Mouse (Mus musculus) adrenal gland, adult 18-20 months (tissue): ENCODE measurements around the gene 2310007B03Rik. TPM values are rescaled to one million over a fixed set of nuclear protein-coding genes. Genes with fewer than 3 reads are reported as not detected.
"Not testable (repeated sequence)": the region's sequence is repeated elsewhere in the genome, so short reads cannot be mapped to it uniquely, and the experiment has no call there.

Experiments used
- DNase-seq, 2 experiments: peaks; one replicate each; pipeline ENCODE4 v3.0.0; 2021 to 2022; ENCODE audit warnings: low spot score in 2 of 2
- long read RNA-seq, 2 experiments: library from polyadenylated mRNA; stranded (forward); transcript quantifications; one replicate each; pipeline ENCODE4 v2.0.0; 2021
- total RNA-seq, 2 experiments: library from RNA; stranded (reverse); gene quantifications; 1 replicate in 1 of 2; 2 replicates in 1 of 2; pipeline ENCODE4 v1.2.3; 2021

The 2310007B03Rik gene
- not detected for total RNA-seq
- long read RNA-seq, experiment 1, result 0 reads
- long read RNA-seq, experiment 2, result 0 reads

DNA sequence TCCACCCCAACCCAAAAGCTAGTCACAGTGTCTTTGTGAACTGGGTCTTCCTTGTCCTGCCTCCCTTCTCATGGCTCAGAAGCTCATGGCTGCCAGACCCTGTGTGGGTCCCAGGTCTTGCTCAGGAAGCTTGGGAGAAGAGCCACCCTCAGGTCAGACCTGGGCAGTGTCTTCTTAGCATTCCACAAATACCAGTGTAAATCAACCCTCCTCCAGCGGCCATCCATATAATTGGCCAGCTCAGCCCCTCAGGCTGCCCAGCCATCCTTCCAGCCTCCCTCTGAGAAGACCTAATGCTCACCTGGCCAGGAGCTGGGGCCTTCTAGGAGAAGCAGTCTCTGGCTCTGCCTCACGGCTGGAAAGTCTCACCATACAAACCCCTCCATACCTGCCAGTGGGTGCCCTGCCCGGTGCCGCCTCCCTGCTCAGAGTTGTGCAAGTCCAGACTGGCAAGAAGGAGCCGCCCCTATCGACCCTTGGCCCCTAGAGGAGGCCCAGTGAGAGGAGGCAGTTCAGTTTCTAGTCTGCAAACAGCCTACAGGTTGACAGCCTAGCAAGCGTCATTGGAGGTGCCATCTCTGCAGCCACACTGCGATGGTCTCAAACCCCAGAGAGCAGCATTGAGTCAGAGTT is at the start of gene 2310007B03Rik:
TSS of gene 2310007B03Rik (minus strand) at position 448 of the 633 bp plus-strand sequence.
- no peak for DNase-seq

DNA sequence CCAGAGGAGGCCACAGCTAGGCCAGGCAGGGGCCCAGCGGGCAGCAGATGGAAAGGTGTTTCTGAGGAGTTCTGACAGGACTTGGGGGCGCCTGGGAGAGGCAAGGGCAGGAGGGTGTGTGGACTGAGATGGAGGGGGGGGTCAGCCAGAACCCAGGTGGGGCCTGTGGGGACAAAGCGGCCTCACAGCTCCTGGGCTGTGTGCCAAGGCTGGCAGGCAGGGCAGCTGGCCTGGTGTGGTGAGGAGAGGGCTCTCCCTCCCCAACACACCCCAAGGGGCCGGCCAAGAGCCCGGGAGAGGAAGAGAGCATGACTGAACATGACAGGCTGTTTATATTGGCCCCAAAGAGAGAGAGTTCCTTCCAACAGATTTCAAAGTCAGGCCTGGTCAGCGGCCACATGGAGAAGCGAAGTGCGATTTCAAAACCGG is 49.5 kb upstream of the 2310007B03Rik start:
- DNase-seq, result peak; percentile 12 to 49

DNA sequence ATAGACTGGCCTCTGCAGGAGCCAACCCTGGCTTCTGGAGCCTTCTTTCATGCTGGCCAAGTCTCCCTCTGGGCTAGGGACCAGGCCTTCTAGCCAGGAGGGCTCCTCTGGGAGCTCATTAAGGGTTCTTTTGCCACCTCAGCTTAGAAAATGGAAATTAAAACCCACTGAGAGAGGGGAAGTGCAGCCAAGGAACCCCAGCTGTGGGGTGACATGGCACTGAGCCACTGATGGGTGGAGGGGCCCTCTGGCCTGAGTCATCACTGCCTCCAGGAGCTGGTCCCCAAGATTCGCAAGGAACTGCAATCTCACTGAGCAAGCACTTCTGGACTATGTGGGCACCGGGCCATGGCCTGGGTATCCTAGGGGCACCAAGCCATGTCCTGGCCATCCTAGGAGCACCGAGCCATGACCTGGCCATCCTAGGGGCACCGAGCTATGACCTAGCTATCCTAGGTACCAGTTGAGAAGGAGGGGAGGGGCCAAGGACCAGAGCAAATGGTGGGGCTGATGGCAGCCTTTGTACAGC is 46.9 kb upstream of the 2310007B03Rik start:
- no peak for DNase-seq

DNA sequence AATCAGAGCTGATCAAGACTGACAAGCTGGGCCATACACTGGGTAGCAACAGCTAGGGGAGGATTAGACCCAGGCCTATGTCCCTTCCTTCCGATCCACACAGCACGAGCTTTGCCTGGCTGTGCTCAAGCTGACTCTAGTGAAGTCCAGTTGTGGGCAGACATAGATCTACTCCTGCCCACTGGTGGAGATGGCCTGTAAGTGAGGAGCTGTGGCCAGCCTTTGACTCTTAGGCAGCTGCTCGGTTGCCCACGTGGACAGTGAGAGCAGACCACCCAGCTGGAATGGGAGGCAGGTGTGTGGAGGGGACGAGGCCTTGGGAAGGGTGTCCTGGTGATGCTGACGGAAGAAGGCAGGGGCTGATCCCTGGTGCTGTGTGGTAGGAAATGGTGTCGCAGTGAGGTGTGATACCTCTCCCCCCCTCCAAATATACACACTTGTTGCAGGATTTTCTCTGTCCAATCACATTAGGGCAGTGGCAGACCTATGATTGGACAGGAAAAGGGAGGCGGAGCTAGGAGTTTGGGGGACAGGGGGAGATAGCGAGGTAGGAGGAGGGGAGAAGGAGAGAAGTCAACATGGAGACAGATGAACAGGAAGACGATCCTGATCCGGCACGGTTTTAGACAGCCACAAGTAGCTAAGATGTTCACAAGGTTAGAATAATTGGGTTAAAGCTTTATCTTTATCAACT is 45.7 kb upstream of the 2310007B03Rik start:
- no peak for DNase-seq

DNA sequence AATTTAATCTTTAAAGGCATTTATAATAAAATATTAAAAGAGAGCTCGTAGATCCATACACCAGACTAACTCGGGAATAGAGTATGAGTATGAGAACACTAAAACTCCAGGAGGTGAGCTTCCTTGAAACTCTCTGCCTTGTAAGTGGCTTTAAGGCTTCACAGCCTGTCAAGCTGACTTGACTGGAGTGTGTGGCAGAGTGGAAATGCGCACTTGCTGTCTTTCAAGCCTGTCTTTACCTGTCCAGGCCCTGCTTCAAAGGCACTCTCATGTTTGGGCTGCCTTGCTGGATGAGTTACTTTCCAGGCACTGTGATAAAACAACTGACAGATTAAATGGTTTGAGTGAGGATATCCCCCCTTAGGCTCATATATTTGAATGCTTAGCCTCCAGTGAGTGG is 37.2 kb upstream of the 2310007B03Rik start:
- no peak for DNase-seq

DNA sequence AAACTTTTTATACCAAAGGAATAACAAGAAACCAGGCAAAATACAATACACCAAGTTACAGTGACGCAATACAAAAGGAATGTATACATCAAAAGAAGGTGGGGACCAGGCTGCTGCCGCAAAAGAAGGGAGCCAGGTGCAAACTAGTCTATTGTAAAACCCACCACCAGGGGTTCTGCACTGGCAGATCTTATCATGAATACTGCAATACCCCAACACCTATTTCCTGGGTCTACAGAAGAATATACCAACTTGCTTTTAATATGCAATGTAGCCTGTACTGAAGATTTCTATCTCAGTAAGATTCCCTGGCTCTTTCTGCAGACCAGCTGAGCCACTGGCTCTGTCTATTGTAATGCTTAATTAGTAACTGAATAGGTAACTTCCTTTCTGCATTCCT is 36.7 kb upstream of the 2310007B03Rik start:
- not testable (repeated sequence) for DNase-seq

DNA sequence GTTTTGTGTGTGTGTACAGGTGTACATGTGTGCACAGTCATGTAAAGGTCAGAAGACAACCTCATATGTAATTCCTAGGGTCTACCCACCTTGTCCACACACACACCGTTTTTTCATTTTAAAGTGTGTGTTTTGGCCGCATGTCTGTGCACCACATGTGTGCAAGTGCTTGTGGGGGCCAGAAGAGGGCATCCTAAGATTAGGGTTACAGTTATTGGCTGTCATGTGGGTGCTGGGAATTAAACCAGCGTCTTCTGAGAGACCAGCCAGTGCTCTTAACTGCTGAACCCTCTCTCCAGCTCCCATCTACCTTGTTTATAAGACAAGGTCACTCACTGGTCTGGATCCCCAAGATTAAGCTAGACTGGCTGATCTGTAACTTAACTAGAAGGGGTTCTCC is 34.2 kb upstream of the 2310007B03Rik start:
- no peak for DNase-seq

DNA sequence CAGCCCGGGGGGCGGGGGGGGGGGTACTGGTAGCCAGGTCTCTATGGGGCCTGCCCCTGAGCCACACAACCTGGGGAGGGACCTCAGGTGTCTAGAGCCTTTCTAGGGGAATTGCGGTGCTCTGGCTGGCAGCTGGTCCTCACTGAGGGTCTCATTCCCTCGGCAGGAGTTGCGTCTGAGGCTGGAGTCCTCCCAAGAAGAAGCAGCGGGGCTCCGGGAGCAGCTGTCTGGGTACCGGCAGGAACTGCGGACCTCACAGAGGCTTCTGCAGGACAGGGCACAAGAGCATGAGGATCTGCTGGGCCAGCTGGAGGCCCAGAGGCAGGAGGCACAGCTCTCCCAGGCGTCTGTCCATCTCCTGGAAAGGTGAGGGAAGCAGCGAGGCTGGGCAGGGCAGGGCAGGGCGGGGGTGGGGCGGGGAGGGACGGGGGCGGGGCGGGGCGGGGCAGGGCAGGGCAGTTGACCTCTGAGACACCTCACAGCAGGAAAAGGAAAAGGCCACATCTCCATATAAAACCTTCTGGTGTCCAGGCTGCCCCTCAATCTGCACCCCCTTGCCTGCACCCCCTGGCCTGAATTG is 30.1 kb upstream of the 2310007B03Rik start:
- no peak for DNase-seq

DNA sequence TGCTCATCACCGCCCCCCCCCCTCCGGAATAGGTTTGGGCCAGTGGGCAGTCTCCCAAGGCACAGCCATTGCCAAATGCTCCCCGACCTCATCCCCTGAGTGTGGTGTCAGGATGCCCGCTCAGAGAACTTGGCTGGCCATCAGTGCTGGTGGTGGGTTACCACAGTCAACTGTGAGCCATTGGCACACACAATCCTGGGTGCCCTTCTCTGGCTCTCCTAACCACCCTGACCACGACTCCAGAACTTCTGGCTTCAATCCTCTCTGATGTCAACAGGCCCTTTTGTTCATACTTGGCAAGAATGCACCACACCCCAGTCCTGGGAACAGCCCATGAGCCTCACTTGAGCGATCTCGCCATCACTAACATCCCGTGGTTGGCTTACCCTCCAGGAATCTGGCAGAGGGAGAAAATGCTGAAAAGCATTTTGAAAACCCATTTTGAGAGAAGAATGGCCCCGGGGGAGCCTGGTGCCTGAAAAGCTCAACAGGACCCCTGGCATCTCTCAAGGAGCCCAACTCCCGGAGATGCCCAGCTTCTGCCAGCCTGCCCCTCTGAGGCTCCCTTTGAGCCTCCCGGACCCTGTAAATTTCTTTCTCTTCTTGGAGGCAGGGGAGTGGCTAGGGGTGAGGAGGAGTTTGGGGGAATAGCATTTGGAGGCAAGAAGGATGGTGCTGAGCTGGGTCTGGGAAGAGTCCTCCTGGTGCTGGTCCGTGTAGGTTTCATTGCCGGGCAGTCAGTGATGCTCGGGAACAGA is 23.5 kb upstream of the 2310007B03Rik start:
- no peak for DNase-seq

DNA sequence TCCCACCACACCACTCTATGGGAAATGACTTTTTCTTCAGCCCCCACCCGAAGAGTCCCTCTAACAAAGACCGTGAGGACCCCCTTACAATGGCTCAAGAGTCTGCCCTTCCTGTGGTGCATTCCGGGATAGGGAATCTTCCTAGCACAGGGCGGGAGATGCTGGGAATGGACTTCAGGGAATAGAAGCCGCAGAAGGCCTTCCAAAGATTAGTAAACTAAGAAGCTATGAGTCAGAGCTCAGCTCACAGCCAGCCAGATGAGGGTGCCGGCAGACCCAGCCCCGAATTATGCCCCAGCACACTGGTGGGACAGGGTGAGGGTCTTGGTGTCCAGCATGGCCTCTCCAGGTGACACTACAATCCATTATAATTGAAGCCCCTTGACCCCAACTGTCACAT is 21.5 kb upstream of the 2310007B03Rik start:
- DNase-seq, result no peak

DNA sequence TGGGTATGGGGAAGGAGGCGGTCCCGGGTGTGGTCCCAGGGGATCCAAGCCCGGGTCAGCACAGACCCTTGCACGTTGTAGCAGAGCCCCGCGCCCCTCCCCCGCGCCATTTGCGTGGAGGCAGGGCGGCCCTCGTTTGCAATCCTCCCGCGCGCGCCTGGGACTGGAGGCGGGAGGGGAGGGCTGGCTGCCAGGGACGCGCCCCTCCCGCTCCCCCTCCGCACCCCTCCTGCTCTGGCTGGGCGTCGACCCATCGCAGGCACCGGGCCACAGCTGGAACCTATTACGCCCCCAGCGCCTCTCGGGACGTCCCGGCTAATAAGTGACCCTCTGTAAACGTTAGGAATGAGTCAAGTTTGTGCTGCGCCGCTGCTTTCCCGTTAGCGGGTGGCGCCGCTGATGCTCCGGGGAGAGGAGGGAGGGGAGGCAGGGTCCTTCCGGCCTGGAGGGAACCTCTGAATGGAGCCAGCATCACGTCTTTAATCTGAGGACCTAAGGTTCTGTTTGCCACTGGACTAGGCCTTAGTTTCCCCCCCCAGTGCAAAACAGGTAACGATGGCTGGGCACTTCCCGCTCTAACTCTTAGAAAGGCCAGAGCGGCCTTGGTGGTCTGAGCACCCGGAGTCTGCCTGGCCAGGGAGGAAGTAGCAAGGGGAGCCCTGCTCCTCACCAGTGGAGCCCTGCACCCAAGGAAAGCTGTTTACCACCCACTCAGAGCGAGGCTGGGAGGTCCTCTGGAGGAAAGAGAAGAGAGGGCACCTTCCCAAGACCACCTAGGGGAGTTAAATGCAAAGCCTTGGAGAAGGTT is 16.0 kb upstream of the 2310007B03Rik start:
- DNase-seq, result peak; percentile 23 to 57

DNA sequence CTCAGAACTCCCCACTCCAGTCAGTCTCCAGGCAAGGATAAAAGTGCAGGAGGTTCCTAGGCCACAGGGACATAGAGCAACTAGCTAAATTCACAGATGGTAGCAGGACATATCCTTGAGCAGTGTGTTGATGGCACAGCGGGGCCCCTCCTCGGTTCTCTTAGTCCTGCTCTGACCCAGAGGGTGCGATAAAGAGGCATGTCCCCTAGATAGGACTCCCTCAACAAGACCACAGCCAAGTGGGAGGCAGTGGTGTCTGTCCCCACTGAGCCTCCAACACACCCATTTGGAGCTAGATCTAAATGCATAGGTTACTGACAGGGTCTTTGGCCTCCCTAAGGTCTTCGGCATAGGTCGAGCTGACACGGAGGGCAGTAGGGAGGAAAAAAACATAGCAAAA is 15.1 kb upstream of the 2310007B03Rik start:
- no peak for DNase-seq

DNA sequence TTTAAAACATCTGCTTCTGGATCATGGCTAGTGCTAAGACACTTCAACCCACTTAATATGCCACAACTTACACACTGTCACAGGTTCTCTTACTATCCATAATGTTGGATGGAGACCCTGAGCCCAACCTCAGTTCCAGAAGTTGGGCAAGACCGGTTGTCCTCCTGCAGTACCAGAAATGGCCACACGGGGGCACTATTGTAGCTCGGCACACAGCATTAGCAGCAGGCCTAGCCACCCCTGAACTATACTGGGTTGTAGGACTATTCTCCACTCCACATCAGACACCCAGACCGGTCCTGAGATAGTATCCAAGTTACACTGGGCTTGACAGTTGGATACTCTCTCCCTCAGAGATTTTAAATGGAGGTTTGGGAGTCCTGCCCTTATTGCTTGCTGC is 13.7 kb upstream of the 2310007B03Rik start:
- peak; percentile 74 to 83 for DNase-seq

DNA sequence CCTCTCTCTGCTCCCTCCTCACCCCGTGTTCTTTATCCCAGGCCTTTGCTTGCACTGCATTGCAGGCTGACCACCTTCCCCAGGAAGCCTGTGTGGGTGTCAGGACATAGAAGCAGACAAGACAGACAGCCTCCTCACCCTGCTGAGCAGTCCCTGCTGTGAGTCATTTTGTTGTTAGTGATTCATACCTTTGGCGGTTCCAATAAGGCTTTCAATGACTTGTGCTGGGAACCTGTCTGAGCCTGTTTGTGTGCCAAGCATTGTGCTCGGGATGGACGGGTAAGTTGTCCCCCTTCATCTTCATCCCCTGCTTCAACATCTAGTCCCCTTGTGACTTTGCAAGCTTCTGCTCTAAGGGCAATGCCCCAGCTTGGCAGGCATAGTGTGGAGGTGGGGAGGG is 12.9 kb upstream of the 2310007B03Rik start:
- no peak for DNase-seq

DNA sequence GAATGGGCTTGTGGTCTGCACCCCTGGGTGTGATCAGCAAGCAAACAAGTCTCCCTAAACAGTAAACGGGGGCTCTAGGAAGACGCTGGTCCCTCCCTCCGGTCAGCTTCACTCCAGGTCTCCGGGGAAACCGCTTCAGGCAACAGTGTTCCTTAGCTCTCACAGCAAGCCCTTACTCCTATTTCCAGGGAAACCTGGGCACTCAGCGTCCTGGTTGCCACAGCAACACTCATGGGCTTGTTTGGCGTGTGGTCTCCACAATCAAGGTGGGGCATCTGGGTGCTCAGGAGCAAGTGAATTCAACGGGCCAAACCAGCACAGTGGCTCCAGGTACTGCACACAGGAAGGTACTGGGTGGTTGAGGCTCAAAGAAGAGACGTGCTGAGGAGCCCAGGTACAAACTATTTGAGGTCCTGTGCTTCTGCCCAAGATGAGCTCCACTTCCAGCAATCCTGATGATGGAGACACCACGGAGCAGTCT is 7.6 kb upstream of the 2310007B03Rik start, which contains the start of gene Crocc2:
TSS of gene Crocc2 (plus strand) at position 431 of the 481 bp plus-strand sequence.
- DNase-seq, result no peak

DNA sequence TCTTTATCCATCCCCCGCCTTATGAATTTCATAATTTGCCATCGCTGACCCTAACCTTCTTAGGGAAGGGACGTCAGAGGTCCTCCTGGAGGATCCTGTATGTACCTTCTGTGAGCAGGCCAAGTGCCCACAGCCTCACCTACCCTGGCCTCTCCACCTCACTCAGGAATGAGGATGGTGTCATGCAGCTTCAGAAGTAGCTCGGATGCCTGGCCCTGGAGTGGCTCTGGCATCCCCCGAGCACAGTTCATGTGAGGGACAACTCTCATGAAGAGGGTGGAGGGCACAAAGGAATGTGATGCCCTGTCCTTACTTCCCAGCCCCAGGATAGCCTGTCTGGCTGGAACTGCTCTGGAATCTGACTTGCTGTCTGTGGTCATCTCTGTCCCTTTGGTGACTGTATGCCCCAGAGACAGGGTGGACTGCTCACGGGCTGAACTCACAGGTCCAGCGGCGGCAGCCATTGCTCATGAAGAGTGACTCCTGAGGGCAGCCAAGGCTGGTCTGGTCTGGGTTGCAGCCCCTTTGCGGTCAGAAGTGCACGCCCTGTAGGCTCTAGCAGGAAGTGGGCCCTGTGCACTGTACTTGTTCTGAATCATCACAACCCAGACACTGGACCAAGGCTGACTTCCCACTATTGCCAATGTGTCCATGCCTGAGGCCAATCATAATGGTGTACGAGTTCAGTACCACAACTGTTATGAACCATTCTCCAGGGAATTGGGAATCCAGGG is 5.8 kb upstream of the 2310007B03Rik start:
- DNase-seq, result no peak

DNA sequence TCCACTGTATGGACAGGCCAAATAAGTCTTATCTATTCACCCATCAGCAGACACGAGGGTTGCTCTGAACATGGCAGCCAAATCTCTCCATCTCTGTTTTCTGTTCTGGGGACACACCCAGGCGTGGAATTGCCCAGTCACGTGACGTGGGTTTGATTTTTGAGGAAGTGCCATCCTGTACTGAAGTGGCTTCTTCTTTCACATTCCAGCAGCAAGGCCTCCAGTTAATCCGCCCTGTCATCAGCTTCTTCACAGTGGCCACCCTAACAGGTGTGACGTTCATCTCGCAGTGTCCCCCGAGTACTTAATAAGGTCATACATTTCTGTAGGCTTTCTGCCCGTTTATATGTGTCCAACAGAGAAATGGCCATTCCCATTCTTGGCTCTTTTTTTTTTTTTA is 4.7 kb upstream of the 2310007B03Rik start:
- DNase-seq, result no peak

DNA sequence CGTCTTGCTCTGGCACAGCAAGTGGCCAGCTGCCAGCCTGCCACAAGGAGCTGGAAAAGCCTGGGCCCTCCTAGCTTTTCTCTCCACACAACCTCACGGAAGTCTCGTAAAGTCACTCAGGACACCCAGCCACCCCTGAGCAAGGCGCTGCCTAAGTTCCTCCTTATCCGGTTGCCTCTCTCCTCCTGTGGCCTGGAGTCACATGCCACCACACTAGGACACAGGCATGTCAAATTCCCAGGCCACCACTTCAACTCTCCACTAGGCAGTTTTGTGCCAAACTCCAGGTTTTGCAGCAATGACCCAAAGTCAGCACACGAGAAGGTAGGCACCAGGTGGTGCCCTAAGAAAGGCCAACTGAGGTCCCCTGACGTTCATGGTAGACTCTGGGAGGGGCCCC is 1.8 kb upstream of the 2310007B03Rik start:
- DNase-seq, result no peak

DNA sequence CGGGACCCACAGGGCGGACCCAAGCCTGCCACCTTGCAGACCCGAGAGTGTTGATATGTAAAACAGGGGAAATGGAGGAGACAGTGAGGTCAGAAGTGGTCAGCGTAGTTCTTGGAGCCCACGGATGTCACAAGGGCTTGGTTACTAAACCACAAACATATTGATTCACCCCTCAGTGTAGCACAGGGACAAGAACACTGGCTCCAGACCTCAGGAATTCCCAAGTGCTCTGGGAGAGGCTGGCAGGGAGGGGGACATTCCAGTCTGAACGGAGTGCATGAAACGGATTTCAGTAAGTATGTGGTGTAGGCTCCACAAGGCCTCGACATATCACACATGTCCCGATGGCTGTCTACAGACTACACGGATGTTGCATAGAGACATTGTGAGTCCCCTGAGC is 1.2 kb upstream of the 2310007B03Rik start:
- no peak for DNase-seq

DNA sequence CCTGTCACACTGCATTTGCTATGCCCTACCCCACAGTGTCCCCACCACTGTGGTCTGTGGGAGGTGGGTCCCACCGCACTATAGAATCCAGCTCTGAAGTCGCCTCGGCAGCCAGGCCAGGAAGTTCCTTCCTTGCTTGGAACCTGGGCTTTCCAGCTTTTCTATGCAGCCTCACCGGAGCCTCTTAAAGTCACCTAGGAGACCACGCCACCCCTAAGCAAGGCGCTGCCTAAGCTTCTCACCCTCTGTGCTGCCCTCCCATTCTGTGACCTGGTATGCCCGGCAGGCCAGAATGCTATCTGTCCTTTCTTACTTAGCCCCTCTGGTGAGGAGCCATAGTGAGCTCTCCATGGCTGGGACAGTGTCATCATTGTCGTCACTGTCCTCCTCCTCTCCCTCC is 602 bp upstream of the 2310007B03Rik start:
- DNase-seq, result no peak
